Mouse (Mus musculus) liver, embryonic 14.5 days (tissue): Measurements from ENCODE around the gene Rbbp7.

Experiments used
- CTCF ChIP-seq: IDR thresholded peaks from 2 replicates; pipeline ENCODE4 v1.5.1; 2016; ENCODE audit warnings: antibody characterized with exemption, low read depth, control low read depth
- EP300 ChIP-seq: IDR thresholded peaks from 2 replicates; pipeline ENCODE4 v1.6.1; 2016; ENCODE audit warnings: antibody characterized with exemption, low read depth

- peak; percentile 53 for TF ChIP-seq CTCF
- TF ChIP-seq EP300: no peak
Measured at GRCm38 (mm10) chrX:162800371-162800770, 40.2 kb downstream of the Rbbp7 start.
